Mouse (Mus musculus) bone marrow, adult 2 months (tissue): Measurements from ENCODE around the gene Rab4b. TPM values are rescaled to one million over a fixed set of nuclear protein-coding genes. Genes with fewer than 3 reads are reported as not detected.
A peak's percentile ranks its signal among the peaks of the same experiment; 100 is the strongest.

Experiments used
- H3K27ac ChIP-seq: fragments of 200-500 bp; 2 replicates; pipeline ENCODE4 v1.5.1; 2012; ENCODE audit warnings: low read depth, mild to moderate bottlenecking, control low read depth, inconsistent platforms, low read length; ENCODE audit not compliant: control insufficient read depth, poor library complexity, insufficient read depth
- H3K4me1 ChIP-seq: fragments of 200-500 bp; 2 replicates; pipeline ENCODE4 v1.6.1; 2011; ENCODE audit warnings: low read length; ENCODE audit not compliant: control insufficient read depth, insufficient read depth
- H3K4me3 ChIP-seq: fragments of 200-500 bp; replicated peaks from 2 replicates; pipeline ENCODE3; 2011; ENCODE audit warnings: mild to moderate bottlenecking, low read depth, low read length, control low read depth; ENCODE audit not compliant: control insufficient read depth
- CTCF ChIP-seq: fragments of 200-500 bp; IDR thresholded peaks from 2 replicates; pipeline ENCODE4 v1.5.1; 2011; ENCODE audit warnings: low read length, control low read depth; ENCODE audit not compliant: control insufficient read depth, insufficient read depth
- POLR2A ChIP-seq: fragments of 200-500 bp; IDR thresholded peaks from 2 replicates; pipeline ENCODE4 v1.6.1; 2011; ENCODE audit warnings: low read depth, mild to moderate bottlenecking, control low read depth, low read length, borderline replicate concordance; ENCODE audit not compliant: control insufficient read depth
- WGBS: fragments of 180-500 bp; shearing (Covaris S2); methylation state at CpG from one replicate; pipeline ENCODE4 v1.1.7; 2018; 5-methylcytosine and 5-hydroxymethylcytosine counted together
- polyA plus RNA-seq: library from polyadenylated mRNA; stranded (reverse); fragments of >200 nt; gene quantifications from 2 replicates; pipeline ENCODE4 v1.2.4, GENCODE M21; 2011; ENCODE audit warnings: low replicate concordance; ENCODE audit not compliant: missing spikeins, insufficient read depth, insufficient read length

Gene Rab4b
- polyA plus RNA-seq, 1 experiment = 73.7 TPM

- TF ChIP-seq POLR2A (peak; percentile 36; the same call in 1 of the 2 replicates), CTCF (no peak)
- peaks cover 6% of the 10 kb centered on the region for H3K4me1 ChIP-seq
- under 1% methylated on average over 33 of the region's 43 CpGs for WGBS
- peak overlapping the region; percentile 99 for H3K27ac ChIP-seq
- H3K4me3 ChIP-seq = peak overlapping the region; percentile 88
These were observed 12.5 kb downstream of the Rab4b start for GRCm38 (mm10) chr7:27166229-27166613.

- peak overlapping the region; percentile 88 for H3K4me3 ChIP-seq
- peak overlapping the region; percentile 99 for H3K27ac ChIP-seq
- H3K4me1 ChIP-seq = peaks cover 6% of the 10 kb centered on the region
- WGBS = 1% methylated on average over 8 of the region's 8 CpGs
- TF ChIP-seq CTCF (no peak), POLR2A (no peak)
These were observed 13.0 kb downstream of the Rab4b start for GRCm38 (mm10) chr7:27165696-27166095.

GRCm38 (mm10) chr7:27165007-27165655, 13.6 kb downstream of the Rab4b start:
- no peak overlapping the region for H3K27ac ChIP-seq
- H3K4me1 ChIP-seq = peaks cover 6% of the 10 kb centered on the region

GRCm38 (mm10) chr7:27164112-27164947, 14.4 kb downstream of the Rab4b start:
- Histone ChIP-seq H3K4me1 (peaks cover 6% of the 10 kb centered on the region), H3K4me3 (no peak overlapping the region), H3K27ac (no peak overlapping the region)
- TF ChIP-seq POLR2A (no peak), CTCF (no peak)
- WGBS = 91% methylated on average over 33 of the region's 33 CpGs

More at GRCm38 (mm10) chr7:27165007-27165655, 13.6 kb downstream of the Rab4b start:
- TF ChIP-seq CTCF = no peak
- TF ChIP-seq POLR2A = no peak
- 80% methylated on average over 23 of the region's 23 CpGs for WGBS
- H3K4me3 ChIP-seq = peak overlapping the region; percentile 88

GRCm38 (mm10) chr7:27163450-27163805, 15.3 kb downstream of the Rab4b start:
- Histone ChIP-seq H3K4me3 (no peak overlapping the region), H3K4me1 (peaks cover 6% of the 10 kb centered on the region), H3K27ac (no peak overlapping the region)
- TF ChIP-seq POLR2A (no peak), CTCF (no peak)
- WGBS = 79% methylated on average over 5 of the region's 5 CpGs

- WGBS = 79% methylated on average over 5 of the region's 5 CpGs
- no peak overlapping the region for H3K4me3 ChIP-seq
- peaks cover 4% of the 10 kb centered on the region for H3K4me1 ChIP-seq
- TF ChIP-seq POLR2A = no peak
- no peak for TF ChIP-seq CTCF
- H3K27ac ChIP-seq = no peak overlapping the region
These were observed 15.8 kb downstream of the Rab4b start for GRCm38 (mm10) chr7:27162780-27163449.

GRCm38 (mm10) chr7:27161744-27162143, 17.0 kb downstream of the Rab4b start:
- no peak overlapping the region for H3K27ac ChIP-seq
- no peaks in the 10 kb centered on the region; the same call in 1 of the 2 replicates for H3K4me1 ChIP-seq
- no peak overlapping the region for H3K4me3 ChIP-seq
- TF ChIP-seq POLR2A = no peak
- 76% methylated on average over 4 of the region's 4 CpGs for WGBS

- TF ChIP-seq POLR2A = no peak
- H3K4me1 ChIP-seq = no peaks in the 10 kb centered on the region; the same call in 1 of the 2 replicates
- 52% methylated on average over 3 of the region's 3 CpGs for WGBS
- no peak overlapping the region for H3K4me3 ChIP-seq
- H3K27ac ChIP-seq = no peak overlapping the region
These were observed 17.8 kb downstream of the Rab4b start for GRCm38 (mm10) chr7:27160921-27161320.
